Mouse (Mus musculus) B cell, adult (primary cell): Measurements from ENCODE around the gene Gm438. TPM values are rescaled to one million over a fixed set of nuclear protein-coding genes. Genes with fewer than 3 reads are reported as not detected.

Experiments used
- total RNA-seq: library from RNA; stranded (reverse); gene quantifications from 4 replicates; pipeline ENCODE4 v1.2.4, GENCODE M21; 2023; ENCODE audit not compliant: inconsistent age

Gm438 gene
- not detected in 4 replicates for total RNA-seq

GRCm38 (mm10) chr4:144786483-144786882, at the start of gene Gm438:
Gene Gm438 (minus strand): TSS chr4:144786583.

Other genes starting within 250 kb of the Gm438 start
- gene Gm13124, start 221.4 kb downstream of the Gm438 start, total RNA-seq = not detected in 4 replicates
- not detected in 4 replicates for gene Aadacl4, start 172.9 kb downstream of the Gm438 start, total RNA-seq
- not detected in 4 replicates for gene Gm436, start 100.2 kb downstream of the Gm438 start, total RNA-seq
- not detected in 4 replicates for gene Gm13178, start 65.2 kb downstream of the Gm438 start, total RNA-seq
- gene Dhrs3, start 106.2 kb upstream of the Gm438 start, total RNA-seq = 6.2 to 9.6 TPM (median 6.6 TPM) in 4 replicates